Mouse (Mus musculus): ENCODE measurements around the gene Agtr2. TPM values are rescaled to one million over a fixed set of nuclear protein-coding genes. Genes with fewer than 3 reads are reported as not detected.
"Not testable (repeated sequence)": the region's sequence is repeated elsewhere in the genome, so short reads cannot be mapped to it uniquely, and the experiment has no call there.

The Agtr2 gene
- not detected for total RNA-seq (2021)

DNA sequence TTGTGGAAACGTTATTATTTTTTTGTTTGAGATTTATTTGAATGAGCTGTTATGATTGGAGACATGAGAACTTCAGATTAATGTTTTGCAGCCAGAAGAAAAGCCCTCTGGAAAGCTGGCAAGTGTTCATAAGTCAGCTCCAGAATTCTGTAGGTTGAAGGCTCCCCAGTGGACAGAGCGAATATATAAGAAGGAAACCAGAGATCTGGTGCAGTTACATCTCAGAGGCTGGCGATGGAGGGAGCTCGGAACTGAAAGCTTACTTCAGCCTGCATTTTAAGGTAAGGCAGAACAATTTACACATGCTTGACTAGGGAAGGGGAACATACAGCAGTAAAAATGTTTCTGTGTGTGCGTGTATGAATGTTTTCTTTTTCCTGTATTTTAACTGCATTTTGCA is at the start of gene Agtr2:
Gene Agtr2 (plus strand): TSS at position 131 of the 400 bp plus-strand sequence.
- intact Hi-C loops (cut with DNase I), result loop anchor here (10.0 kb wide), 1 partner anchor 50 kb away; no protein-coding TSS in a partner anchor
- DNase-seq, result no peak

DNA sequence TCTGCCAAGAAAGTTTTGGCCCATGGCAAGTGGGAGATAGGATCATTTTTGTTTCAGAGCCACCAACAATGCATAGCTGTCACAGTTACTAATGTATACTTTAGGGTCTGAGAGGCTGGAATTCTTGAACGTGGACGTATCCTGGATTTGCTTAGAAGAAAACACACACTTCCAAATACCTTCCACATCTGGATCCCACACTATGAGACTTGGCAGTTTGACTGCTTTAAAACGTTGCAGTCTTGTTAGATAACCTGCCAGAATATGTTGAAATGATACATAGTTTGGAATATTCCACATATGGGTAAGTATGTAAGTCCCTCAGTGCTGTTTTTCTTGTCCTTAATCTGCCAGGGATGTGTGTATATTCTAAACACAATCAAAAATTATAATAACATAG is 31.8 kb upstream of the Agtr2 start:
- no peak for DNase-seq
- intact Hi-C loops (cut with DNase I), result no loop called here

DNA sequence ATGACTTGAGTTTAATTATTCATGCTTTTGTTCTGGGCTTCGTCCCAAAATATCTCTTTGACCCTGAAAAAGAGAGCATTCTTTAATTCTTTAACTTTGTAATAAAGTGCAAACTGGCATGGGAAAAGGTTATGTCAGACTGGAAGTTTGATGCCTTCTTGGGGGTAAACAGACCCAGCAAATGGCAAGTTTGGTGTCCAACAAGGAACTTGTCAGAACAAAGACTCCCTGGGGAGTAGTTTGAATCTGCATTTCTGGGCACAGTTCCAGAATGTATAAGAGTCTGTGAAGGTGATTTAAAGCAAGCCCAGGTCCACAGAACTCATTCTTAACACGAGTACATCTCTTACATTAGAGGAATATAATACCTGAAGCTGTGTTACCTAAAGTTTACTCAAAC is 3.8 kb downstream of the Agtr2 start:
- intact Hi-C loops (cut with DNase I), result loop anchor here (10.0 kb wide), 1 partner anchor 53 kb away; no protein-coding TSS in a partner anchor
- DNase-seq, result no peak

DNA sequence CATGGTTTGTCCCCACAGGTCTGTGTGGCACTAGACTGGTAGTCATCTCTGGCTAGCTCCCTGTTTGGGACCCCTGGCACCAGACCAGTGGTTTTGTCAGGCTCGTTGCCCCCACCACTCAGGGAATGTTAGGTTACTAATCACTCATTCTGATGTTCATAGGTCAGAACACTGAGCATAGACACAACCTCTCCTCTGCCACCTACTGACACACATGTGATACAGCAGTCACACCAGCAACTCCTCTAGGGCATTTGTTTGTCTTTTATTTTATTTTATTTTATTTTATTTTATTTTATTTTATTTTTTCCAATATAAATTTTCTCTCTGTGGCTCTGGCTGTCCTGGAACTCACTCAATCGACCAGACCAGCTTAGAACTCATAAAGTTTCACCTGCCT is 15.9 kb downstream of the Agtr2 start:
- DNase-seq, result no peak
- intact Hi-C loops (cut with DNase I), result no loop called here

DNA sequence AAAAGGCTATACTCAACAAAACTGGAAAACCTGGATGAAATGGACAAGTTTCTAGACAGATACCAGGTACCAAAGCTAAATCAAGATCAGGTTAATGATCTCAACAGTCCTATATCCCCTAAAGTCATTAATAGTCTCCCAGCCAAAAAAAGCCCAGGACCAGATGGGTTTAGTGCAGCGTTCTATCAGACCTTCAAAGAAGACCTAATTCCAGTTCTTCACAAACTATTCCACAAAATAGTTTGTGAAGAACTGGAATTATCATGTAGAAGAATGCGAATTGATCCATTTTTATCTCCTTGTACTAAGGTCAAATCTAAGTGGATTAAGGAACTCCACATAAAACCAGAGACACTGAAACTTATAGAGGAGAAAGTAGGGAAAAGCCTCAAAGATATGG is 23.0 kb downstream of the Agtr2 start:
- DNase-seq; intact Hi-C loops (cut with DNase I): not testable (repeated sequence)

DNA sequence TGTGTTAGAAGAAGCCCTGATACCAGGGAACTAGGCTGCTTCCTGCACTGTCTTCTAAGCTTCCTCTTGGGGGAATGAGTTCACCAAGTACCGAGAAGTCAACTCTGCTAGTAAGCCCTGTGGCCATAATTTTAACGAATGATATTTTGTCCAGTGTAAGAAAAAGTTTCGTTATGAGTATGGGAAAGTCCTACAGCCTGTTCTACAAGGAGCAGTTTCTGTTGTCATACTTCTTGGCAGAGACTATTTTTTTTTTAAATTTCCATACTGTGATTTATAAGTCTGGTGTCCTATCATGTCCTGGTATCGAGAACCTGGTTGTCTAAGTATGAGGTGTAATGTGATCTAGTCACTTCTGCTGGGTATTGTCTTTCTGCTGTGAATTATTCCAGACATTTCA is 38.2 kb downstream of the Agtr2 start:
- DNase-seq, result no peak
- intact Hi-C loops (cut with DNase I), result no loop called here

Other genes starting within 250 kb of the Agtr2 start
- gene Slc6a14, start 230.4 kb downstream of the Agtr2 start, total RNA-seq (2021), result not detected